Mouse (Mus musculus) thymus, postnatal 36 days (tissue): ENCODE data around the gene Zfp111.

ENCODE experiments used
- DNase-seq, 2 experiments: peaks; one replicate each; pipeline ENCODE4 v3.0.0; 2022; ENCODE audit warnings: mixed read lengths in 2 of 2

Gene Zfp111

DNA sequence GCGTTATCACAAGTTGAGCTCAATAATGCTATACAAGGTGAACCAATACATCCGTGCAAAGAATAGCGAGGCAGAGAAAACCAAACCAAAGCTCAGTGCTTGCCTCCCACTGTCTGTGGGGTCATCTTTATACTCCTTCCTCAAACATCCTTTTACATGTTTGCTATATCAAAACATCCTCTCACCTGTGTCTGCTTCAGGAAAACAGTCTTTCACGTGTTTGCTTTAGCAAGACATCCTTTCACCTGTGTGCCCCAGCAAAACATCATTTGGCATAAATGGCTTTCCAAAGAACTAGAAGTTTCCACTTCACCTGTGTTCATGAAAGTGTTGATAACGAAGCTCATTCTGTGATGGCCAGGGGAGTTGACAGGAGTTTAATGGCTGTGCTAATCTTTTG, at the start of gene Zfp111:
TSS of gene Zfp111 (minus strand) at position 101 of the 400 bp plus-strand sequence.
- no peak for DNase-seq

DNA sequence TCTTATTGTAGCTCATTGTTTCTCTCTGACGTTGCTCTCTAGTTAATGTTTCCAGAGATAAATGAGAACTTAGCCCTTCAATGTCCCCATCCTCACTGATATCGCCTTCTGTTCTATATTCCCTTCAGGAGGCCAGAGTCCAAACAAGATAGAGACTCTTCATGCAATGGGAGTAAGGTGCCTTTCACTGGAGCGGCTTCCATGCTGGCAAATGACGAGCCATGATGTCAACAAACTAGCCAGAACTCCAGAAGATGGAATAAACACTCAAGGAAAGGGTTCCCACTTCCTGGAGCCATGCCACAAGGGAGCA, 48.7 kb upstream of the Zfp111 start:
- DNase-seq: no peak

- no peak for DNase-seq
Measured at GRCm38 (mm10) chr7:24259306-24259999, 48.2 kb upstream of the Zfp111 start.

- DNase-seq: peak; percentile 41 to 50
Measured at GRCm38 (mm10) chr7:24254633-24255474, 43.6 kb upstream of the Zfp111 start, which contains the start of gene Zfp108. Gene Zfp108 (plus strand): TSS chr7:24254794.

DNA sequence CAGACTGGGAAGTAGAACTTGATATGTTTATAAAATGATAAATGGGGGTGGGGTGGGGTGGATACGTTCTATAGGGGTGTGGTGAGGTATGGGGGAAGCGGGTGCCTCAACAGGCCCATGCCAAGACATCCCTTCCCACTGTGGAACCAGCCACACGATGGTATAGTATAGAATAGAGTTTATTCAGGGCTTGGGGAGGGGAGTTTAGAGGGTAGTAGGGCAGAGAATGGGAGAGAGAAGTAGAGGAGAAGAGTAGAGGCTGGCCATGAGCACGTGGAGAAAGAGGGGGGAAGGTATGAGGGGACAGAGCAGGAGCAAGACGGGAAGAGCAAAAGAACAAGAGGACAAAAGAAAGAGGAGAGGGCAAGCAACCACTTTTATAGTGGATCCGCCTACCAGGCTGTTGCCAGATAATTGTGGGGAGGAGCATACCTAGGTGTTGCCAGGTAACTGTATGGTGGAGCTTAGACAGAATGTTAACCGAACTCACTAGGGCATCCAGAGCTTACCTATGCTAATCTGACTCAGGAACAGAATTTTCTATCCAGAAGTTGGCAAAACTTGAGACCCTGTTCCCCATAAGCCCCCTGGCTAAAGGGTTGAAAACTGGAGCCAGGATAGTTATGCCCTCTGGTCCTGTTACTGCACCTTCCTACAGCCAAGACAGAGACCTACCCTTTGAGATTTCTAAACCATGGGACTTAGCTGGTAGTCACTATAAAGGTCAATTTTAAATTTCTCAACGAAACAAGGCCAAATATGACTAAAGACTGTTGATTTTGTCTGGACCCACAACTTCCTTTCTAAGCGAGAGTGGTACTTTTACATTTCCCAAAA, 42.8 kb upstream of the Zfp111 start:
- no peak for DNase-seq

DNA sequence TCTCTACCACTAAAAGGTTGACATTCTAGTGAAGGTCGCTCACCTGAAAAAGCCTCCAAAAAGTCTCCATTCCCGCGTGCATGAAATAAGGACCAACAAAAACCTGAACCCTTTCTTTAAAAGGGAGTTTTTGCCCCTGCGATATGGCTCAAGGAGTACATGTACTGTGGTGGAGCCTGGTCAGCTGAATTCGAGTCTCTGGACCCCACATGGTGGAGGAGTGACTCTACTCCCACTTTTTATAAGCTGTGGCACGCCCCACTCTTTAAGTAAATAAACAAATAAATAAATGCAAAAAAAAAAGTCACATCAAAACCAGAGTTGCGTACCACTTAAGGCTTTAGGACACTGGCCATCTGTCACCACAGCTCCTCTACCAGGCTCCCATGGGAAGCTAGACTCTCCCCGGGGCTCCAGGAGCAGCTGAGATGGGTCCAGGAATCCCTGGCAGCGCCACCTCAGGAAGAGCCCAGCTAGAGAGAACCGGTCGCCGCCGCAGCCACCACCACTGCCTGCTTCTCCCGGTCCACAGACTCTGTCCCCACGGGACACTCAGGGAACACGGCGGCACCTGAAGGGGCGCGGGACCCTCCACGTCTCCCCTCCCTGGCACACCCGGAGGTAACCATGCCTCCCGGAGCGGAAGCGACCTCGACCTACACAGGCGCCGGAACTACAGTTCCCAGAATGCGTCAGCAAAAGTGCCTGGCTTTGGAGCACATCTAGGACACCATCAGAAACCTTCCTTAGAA, 26.0 kb upstream of the Zfp111 start, which contains the start of gene Zfp109:
TSS of gene Zfp109 (minus strand) at position 521 of the 752 bp plus-strand sequence.
- DNase-seq: peak; percentile 57 to 62

DNA sequence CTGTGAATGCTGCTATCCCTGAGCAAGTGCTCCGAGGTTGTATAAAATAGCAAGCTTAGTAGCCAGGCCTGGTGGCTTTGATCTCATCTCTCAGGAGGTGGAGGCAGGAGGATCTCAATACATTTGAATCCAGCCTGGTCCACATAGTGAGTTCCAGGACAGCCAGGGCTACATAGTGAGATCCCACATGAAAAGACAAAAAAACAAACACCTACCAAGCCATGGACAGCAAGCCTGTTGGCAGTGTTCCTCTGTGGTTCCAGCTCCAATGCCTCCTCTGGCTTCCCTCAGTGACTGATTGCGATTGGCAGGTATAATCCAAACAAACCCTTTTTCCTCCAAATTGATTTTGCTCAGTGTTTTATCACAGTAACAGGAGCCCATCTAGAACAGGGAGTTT, 947 bp downstream of the Zfp111 start:
- no peak for DNase-seq

DNA sequence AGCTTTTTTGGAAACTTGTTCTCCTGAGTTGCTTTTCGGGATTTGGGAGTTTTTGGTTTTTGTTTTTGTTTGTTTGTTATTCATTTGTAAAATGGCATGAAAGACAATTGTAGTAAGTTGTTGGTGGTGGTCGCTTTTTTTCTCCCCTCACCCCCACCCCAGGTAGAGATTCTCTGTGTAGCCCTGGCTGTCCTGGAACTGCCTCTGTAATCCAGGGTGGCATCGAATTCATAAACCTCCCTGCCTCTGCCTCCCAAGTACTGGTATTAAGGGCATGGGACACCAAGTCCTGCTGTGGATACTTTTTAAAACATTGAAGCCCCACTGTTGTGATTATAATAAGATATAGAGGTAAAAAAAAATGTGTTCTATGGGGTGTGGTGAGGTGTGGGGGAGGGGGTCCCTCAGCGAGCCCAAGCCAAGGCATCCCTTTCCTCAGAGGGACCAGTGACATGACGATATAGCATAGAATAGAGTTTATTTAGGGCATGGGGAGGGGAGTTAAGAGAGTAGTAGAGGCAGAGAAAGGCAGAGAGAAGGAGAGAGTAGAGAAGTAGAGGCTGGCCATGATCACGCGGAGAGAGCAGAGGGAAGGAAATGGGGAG, 2.9 kb downstream of the Zfp111 start:
- no peak for DNase-seq

- no peak for DNase-seq
Measured at GRCm38 (mm10) chr7:24207488-24208261, 3.6 kb downstream of the Zfp111 start.

DNA sequence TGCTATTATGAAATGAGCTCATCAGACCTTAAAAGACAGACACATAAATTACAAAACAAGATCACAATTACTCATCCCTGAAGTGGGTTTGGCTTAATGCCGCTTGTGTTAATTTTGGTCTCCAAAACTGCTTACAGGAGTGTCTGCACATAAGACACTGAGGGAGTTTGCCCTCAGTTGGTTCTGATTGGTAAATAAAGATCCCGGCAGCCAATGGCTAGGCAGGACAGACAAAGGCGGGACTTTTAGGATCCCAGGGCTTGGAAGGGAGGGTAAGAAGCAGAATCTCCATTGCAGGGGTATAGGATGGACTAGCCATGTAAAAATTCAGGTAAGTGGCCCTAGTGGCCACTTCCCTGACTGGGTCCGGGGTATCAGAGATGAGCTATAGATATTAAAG, 14.3 kb downstream of the Zfp111 start:
- no peak for DNase-seq

DNA sequence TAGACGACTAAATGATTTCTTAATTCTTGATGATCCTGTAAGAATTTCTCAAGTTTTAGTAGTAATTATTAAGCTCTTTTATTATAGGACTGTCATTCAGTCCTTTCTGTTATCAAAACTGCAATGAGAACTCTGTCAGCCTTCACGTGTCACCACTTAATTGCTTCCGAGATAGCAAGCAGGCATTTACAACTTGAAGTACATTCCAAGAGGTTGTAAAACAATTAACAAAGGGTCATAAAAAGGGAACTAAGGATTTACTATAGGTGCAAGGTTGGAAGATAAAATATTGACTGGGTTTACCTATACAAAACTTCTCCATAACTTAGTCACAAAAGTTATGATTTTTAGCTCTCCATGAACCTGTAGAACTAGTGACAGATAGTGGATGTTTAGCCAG, 18.1 kb downstream of the Zfp111 start:
- DNase-seq: no peak

GRCm38 (mm10) chr7:24191361-24191760, 19.9 kb downstream of the Zfp111 start:
- no peak for DNase-seq

DNA sequence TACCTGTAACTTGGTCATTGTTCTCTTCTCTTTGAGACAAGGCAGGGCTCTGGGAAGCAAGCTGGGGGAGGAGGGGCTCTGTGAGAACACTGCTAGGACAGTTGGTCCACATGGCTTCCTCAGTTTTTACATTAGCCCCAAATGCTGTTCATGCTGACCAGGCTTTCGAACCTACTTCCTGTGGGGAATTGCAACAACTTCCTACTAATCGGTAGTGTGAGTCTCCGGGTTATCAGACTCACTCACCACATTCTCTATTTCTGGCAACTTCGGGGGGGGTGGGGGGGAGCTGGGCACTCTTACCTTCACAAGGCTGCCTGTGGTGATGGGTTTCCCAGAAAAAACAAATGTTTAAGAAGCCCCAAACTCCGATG, 21.7 kb downstream of the Zfp111 start:
- DNase-seq: no peak

- DNase-seq: no peak
Measured at GRCm38 (mm10) chr7:24188901-24189570, 22.2 kb downstream of the Zfp111 start.

DNA sequence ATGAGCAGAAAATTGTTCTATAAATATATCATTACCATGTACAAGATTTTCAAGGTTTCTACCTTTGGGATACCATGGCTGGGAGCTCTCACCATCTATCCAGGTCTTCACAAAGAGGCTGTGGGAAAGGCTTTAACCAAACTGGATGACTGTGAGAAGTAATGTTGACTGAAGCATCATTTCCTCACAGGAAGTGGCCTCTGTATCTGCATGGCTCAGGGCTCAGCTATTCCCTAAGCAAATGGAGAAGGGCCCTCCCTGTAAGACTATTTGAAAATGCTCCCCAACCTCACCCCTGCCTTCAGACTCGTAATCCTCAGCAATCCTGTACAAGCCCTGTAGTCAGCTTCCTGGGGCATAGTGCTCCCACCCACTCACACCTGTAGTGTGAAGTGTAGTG, 23.6 kb downstream of the Zfp111 start:
- DNase-seq: no peak

DNA sequence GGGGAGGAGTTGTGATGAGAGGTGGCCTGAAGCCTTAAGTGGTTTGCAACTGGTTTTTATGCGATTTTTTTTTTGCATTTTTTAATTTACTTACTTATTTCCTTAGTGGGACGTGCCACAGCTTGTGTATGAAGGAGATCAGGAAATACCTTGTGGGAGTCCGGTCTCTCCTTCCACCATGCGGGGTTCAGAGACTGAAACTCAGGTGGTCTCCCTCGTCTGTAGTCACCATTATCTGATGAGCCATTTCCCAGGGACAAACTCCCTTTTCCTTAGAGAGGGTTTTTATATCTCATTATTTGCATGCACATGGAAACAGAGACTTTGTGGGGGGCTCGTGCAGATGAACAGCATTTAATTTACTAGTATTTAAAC, 35.9 kb downstream of the Zfp111 start:
- no peak for DNase-seq

DNA sequence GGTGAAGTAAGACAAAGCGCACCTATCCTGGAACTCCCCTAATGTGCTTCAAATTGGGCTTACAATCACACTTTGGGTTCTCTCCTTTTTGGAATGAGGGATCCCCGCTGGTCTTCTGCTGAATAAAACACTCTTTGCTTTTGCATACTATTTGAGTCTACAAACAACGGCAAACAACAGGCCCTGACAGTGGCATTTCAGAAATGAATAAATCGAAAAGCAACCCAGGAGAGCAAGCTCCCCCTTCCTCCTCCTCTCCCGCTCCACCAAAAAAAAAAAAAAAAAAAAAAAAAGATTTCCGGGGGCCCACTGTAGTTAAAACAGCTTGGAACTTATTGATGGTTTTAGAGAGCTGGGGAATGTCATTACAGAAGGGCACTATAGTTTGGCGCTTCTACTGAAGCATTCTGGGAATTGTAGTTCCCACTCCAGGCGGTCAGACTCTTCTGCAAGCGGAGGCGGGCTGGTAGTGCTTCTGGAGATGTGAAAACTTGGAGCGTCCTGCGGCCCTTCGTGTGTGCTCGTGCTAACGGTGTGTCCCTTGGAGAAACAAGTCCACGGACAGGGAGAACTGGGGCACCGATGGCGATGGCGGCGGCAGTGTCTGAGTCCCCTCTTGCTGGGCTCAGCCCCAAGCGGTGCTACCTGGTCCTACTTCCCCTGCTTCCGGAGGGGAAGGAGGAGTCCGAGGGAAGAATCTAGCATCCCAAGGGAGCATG, 36.5 kb downstream of the Zfp111 start, which contains the start of gene Zfp114:
TSS of gene Zfp114 (plus strand) at position 443 of the 719 bp plus-strand sequence.
- peak; percentile 36 to 43 for DNase-seq

GRCm38 (mm10) chr7:24172191-24172590, 39.1 kb downstream of the Zfp111 start:
- no peak for DNase-seq

GRCm38 (mm10) chr7:24153272-24153671, 58.0 kb downstream of the Zfp111 start:
- no peak for DNase-seq
